Mouse (Mus musculus): ENCODE measurements at regions not wholly inside any gene's neighbourhood (a gene's known extent, or its start where the extent isn't known, plus 50 kb on each side); places are given as distances from the start of the nearest gene placed in this dataset.

DNA sequence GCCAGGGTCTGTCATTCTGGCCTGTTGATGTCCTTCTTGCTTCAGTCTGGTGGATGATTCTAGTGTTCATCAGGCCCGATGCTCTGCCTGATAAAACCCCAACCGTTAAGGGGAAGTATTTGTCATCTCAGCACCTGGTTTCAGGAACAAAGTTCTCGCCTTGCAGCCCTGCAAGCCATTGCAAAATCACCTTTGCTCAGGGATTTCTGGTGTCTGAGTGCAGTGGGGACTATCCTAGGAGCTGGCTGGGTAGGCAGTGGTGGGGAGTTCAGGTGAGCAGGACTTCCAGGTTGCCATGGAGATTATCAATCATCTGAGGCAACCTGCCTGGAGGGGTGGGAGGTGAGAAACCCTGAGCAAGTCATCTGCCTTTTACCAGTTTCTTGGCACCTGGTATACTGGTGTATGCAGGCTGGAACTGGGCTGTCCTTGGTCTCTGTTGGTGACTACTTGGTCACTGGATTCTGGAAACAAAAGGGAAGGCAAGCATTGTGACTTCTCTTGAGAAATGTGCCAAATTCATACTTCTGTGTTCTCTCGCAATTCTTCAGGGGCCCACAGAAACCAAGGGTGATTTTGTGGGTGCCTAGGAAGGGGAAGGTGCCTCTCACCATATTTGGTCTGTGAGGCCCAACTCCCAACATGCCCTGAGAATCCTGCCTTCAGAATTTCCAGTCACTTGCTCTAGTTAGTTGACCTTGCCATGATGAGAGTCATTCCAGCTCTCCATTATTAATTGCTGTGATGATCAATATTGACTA, 154.7 kb upstream of the Id2 start:
- no peak for ATAC-seq (ENCODE audit: insufficient number of reproducible peaks, low FRiP score, low TSS enrichment)

DNA sequence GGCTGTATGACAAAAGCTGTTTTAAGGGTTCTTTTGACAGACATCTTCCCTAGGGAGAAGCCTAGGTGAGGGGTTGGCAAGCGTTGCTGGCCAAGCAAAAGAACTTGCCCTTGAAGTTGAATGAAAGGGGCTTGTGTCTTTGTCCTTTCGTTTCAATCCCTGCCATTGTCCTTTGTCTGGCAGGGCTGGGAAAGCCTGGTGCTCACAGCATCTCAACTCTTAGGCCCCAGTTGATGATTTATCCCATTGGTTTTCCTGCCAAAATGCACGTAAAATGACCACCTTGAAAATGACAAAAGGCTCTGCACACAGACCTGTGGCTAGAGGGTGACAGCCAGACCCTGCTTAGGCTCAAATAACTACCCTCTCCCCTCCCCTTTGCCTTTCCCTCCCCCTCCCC, 153.9 kb upstream of the Id2 start:
- no peak for ATAC-seq (ENCODE audit: insufficient number of reproducible peaks, low FRiP score, low TSS enrichment)

DNA sequence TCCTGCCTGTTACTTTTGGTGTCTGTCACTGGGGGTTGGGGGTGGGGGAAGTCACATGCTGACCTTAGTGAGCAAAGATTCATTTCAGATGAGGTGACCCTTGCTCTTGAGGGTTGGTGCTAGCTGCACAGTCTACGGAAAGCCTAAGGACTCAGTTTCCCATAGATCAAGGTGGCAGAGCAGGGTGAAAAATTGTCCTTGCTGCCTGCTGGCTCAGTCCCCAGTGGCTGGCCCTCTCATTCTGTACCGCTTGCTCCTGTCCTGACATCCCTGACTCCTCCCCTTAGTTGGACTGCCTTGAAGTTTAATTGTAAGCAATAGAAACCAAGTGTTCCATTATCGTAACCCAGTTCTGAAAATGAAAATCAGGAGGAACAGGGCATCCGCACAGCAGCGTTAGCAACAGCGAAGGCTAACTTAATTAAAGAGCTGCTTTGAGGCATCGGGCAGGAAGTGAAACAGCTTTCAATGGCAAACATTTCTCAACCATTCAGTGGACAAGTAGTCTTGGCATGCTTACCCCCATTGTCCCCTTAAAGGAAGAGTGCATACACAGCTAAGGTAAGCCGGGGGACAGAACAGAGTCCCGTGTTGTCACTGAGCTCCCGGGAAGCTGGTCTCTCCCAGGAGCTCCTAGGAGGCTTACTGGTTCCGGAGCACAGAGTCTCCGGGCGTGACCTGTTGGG, 151.9 kb upstream of the Id2 start:
- no peak for ATAC-seq (ENCODE audit: insufficient number of reproducible peaks, low FRiP score, low TSS enrichment)

DNA sequence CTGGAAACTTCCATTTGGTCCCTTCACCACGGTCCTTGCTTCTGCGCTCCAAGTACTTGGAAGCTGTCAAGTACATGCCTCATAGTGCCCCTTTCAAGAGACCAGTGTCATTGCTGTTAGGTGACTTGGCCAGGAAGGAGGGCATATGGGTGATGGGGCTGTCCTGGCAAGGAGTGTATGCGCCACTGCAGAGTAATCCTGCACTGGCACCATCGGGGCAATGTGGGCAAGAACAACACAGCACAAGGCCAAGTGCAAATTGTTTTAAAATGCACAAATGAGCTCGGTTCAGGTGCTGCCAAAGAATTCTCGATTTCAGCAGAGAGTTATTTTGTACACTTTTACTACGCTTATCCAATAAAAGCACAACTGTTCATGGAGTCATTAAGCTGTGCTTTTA, 149.6 kb upstream of the Id2 start:
- ATAC-seq (ENCODE audit: insufficient number of reproducible peaks, low FRiP score, low TSS enrichment) = no peak

DNA sequence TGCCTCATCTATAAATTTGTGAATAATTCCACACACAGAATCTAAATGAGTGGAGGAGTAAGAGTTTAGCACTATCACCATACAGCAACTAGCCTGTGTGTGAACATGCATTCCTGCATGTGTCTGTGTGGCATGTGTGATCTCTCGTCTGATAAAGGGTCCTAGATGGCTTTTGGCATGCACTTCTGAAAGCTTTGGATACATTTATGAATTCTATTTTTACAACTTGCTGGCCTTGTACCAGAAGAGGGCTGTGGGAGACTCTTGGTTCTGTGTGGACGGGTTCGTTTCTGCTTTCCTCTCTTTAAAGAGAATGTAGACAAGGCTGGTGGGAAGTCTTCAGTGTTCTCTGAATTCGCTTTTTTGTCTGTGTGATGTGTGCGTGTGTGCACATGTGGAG, 148.7 kb upstream of the Id2 start:
- no peak for ATAC-seq (ENCODE audit: insufficient number of reproducible peaks, low FRiP score, low TSS enrichment)

DNA sequence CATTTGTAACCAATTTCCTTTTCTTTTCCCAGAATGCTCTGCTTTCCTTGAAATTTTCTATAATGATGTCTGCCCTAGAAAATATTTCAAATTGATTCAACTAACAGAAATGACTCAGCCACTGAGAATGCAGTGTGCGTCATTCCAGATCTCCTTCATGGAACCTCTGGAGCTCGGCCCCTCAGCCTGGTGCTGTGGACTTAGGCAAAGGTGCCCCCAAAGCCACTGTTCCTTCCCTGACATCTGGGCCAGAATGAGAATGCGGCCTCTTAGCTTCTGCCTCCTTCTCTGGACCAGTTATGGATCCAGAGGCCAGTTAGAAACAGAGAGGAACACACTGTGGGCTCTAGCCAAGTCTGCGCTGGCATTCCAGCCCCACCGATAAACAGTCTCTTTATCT, 148.3 kb upstream of the Id2 start:
- ATAC-seq (ENCODE audit: insufficient number of reproducible peaks, low FRiP score, low TSS enrichment) = no peak

DNA sequence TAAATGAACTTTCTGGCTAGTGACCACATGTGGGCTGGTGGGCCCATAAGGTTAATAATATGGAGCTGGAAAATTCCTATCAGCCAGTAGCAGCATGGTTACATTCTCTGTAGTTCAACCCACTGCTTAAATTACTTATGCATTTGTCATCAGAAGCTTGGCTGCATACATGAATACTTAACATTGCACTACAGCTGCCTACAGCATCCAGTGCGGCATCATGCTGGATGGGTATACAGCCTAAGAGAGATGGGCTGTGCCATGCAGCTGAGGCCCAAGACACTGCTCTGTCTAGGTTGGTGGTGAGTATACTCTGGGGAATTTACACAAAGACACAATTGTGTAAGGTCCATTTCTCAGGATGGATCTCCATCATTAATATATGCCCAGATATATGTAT, 147.7 kb upstream of the Id2 start:
- no peak for ATAC-seq (ENCODE audit: insufficient number of reproducible peaks, low FRiP score, low TSS enrichment)

DNA sequence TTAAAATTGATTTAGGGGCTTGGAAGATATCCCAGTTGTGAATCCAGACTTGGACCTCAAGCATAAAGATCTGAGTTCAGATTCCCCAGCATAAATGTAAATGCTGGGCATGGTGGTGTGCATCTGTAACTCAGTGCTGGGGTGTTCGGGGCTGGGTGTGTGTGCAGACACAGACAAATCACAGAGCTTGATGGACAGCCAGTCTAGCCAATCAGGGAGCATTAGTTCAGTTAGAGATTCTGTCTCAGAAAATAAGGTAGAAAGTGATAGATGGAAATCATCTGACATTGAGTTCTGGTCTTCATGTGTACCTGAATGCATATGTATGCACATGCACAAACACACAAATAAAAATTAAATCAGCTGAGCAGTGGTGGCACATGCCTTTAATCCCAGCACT, 147.0 kb upstream of the Id2 start:
- ATAC-seq (ENCODE audit: insufficient number of reproducible peaks, low FRiP score, low TSS enrichment) = no peak

DNA sequence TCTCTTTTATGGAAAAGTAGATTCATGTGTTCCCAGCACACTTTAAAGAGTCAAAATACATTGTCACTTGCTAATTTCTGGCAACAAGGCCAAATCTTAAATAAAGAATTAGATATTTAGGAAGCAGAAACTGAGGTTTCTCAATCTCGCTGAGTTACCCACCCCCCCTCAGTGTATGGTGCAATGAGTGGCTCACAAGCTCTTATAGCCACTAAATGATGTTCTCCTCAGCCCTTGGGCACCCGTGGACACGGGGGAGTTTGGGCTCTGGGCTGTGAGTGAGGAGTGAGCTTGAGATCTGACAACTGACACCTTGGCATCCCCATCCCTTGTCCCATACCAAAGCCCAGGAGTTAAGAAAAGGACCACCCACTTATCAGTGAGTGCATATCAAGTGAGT, 145.4 kb upstream of the Id2 start:
- ATAC-seq (ENCODE audit: insufficient number of reproducible peaks, low FRiP score, low TSS enrichment) = no peak

DNA sequence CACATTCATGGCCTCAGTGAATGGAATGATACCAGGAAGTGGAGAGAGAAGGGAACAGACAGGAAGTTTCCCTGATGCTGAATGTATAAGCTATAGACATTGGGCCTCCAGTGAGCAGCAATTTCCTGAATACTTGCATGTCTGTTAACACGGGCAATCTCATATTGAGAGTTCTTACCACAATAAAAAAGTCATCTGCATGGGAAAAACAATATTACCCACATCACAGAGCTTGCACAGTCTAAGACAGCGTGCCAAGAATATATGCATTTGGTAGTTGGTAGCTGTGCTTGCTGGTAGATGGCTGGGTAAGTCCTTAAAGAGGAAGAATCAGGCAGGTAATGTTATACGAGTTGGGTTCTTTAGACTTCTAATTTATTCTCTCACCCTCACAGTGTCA, 144.7 kb upstream of the Id2 start:
- ATAC-seq (ENCODE audit: insufficient number of reproducible peaks, low FRiP score, low TSS enrichment) = no peak

DNA sequence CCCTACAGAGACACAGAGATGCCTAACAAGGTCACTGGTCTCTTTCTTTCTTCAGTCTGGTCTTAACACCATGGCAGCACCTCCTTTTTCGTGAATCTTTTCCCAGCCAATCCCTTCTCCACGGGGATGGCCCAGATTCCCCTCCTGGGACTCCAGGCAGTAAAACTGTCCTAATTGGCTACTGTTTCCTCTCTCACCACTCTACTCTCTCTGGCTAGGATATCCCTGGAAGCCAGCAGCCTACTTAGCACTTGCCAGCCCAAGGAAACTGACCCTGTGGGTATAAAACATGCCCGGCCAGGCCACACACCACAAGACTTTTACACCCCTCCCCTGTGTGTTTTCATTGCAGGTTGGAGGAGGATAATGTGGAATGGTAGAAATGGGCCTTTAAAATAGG, 143.9 kb upstream of the Id2 start:
- ATAC-seq (ENCODE audit: insufficient number of reproducible peaks, low FRiP score, low TSS enrichment) = peak; percentile 62; the same call in 1 of the 2 replicates

DNA sequence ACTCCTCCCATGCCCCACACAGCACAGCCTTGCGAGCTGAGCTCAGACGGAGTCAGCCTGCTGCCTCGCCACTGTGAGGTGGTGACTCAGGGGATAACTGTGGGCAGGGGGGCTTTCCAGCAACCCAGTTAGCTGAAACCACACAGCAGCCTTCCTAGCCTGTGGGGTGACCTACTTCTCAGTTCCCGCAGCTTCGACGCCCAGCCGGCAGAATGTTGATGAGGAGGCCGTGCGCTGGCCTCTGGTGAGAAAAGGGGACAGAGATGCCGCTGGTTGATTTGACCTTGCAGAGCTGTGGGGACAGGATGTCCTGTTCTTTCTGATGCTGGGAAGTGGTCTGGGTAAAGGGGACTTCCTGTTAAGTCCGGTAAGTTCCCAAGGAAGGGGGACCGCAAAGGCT, 143.2 kb upstream of the Id2 start:
- peak; percentile 54; the same call in 1 of the 2 replicates for ATAC-seq (ENCODE audit: insufficient number of reproducible peaks, low FRiP score, low TSS enrichment)

DNA sequence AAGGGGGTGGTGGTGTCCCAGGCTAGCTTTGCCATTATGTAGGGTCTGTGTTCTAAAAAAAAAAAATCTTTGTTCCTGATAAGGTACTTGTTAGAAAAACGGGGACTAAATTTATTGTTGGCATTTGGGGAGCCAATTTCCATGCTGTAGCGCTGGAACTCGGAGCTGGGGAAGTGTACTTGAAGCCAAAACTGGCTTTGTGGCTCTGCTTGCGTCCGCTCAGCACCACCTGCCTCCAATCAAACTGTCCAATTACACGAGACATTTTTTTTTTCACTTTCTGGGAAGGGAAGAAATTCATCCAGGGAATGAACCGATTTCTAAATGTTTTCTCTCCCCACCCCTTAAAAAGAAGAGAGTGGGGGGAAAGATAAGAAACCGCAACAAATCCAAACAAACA, 138.1 kb upstream of the Id2 start:
- ATAC-seq (ENCODE audit: insufficient number of reproducible peaks, low FRiP score, low TSS enrichment) = no peak

DNA sequence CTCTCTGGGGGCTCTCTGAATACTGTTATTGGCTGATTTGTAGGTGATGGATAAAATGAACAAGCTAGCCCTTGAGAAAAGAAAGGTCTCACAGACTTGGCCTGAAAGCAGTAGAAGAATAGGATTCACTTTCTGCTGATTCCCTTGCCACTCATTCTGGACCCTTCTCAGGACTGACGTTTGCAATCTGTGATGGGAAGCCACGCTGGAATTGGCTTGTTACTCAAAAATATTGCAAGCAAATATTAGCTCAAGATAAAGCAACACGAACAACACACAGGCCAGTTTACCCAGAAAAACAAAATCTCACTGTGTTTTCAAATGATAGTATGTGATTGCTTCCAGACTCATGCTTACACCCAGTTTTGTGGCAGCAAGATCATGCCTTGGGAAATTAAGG, 137.7 kb upstream of the Id2 start:
- no peak for ATAC-seq (ENCODE audit: insufficient number of reproducible peaks, low FRiP score, low TSS enrichment)

DNA sequence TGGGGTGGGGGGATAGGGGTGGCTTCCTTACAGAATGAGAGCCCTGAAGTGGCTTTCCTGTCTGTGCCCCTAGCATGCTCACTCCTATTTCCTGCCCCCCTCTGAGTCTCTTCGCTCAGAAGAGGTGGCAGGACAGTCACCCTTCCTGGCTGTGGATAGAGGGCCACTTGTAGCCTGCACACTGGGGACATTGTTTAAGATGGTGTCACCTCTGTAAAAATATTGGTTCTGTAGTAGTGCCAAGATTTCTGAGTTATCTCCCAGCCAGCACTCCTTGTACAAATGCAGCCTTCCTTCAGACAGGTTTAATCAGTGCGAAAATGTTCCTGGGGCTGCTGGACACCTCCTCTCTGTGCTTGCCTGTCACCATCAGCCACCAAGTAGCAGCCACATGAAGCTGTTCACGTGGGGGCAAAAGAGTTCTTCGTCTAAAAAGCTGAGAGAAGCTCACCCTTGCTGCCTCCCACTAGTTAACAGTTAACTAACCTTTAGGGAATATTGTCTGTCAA, 136.1 kb upstream of the Id2 start:
- no peak for ATAC-seq (ENCODE audit: insufficient number of reproducible peaks, low FRiP score, low TSS enrichment)

DNA sequence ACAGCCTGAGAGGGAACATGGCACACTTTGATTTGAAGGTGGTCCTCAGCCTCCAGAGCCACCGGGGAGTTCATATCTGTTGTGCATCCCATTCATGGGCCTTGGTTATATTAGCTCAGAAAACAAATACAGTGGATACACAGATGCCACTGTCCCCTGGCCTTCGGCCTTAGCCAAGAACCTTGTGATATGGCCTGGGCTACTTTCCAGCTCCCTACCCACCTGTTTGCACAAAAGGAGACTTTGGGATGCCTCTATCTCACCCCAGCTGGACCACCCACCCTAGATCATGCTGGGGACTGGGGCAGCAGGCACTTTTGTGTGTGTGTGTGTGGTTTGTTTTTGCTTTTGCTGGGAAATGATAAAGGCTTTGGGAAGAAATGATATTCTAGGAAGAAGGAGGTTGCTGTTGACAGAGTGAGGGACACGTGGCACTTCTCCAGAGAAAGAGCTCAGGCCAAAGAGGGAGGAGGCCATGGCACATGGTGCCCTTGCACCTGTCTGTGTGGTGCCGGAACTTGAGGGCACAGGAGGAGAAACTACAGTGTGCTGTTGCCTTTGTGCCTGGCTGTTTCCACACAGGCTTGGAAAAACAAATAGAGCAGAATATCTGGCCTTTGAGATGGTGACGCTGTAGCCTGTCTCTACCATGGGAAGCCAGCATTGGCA, 135.6 kb upstream of the Id2 start:
- ATAC-seq (ENCODE audit: insufficient number of reproducible peaks, low FRiP score, low TSS enrichment) = no peak

DNA sequence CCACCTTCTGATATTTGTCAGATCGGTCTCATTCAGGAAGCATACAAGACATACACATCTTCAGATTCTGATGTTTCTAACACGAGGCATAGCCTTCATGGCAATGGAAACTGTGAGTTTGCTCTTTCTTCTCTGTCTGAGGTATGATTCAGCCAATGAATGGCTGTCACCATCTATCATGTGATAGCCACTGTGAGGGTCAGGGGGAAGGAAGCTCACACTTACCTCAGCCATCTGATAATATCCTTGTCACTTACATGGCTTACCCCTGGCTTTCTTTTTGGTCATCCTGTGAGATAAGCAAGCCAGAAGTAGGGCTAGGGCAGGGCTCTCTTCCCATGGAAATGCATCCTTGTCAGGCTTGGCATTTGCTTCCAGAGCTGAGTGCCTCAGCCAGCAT, 131.8 kb upstream of the Id2 start:
- no peak for ATAC-seq (ENCODE audit: insufficient number of reproducible peaks, low FRiP score, low TSS enrichment)

DNA sequence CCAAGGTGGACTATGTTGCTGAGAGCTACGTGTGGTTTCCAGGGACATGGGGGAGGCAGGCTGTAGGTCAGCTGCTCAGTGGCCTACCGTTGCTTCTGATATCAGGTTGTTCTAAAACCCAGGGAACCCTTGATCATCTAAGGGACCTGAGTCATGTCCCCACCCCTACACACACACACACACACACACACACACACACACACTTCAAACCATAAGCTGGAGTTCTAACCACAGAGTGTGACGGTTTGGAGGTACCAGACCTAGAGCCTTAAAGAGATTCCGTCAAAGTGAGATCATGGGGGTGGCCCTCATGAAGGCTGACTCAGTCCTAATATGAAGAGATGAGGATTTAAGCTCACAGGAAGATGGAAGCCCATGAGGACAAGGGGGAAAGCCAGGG, 130.8 kb upstream of the Id2 start:
- ATAC-seq (ENCODE audit: insufficient number of reproducible peaks, low FRiP score, low TSS enrichment) = no peak

DNA sequence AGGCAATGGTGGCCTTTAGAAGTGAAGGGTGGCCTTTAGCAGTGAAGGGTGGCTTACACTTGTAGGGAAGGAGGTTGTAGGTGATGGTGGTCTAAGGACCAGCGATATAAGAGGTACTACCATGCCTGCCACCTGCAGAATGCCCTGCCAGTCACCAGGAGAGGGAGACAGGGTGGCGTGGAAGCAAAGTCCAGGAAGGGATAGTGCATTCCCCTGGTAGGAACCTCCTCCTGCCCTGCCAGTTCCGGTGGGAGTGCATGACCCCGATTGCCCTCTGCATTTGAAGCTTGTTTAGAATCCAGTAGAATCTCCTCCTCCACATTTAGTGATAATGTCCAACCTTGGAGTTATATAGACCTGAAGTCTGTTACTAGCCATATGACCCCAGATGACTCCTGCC, 127.7 kb upstream of the Id2 start:
- ATAC-seq (ENCODE audit: insufficient number of reproducible peaks, low FRiP score, low TSS enrichment) = no peak

DNA sequence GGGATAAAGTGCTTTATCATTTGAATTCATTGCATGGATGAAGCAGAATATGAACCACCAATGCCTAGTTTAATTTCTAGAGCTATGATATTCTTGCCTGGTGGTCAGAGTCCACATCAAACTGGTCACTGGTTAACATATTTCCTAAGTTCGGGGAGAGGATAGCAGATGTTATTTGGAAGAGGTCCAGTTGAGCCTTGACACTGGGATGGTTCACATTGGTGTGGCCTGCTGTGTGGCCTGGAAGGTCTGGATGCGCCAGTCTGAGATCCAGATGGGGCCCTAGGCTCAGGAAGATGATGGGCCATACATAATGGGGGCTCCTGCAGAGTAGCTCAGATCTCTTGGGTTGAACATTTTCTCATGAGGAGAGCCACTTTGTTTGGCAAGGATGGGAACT, 127.3 kb upstream of the Id2 start:
- no peak for ATAC-seq (ENCODE audit: insufficient number of reproducible peaks, low FRiP score, low TSS enrichment)

DNA sequence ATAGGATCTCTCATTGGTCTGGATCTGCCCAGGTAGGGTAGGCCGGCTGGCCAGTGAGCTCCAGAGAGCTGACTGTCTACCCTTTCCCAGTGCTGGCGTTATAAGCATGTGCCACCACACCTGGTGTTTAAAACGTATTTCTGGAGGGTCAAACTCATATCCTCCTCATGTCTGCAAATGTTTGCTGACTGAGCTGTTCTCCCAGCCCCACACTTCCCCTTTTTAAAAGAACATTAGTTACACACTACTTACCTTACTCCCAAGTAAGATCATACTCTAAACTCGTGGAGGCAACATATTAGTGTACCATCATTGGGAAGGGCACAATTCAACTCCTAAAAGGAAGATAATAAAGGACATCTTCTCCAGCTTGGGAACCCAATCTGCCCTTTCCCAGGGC, 126.6 kb upstream of the Id2 start:
- no peak for ATAC-seq (ENCODE audit: insufficient number of reproducible peaks, low FRiP score, low TSS enrichment)

DNA sequence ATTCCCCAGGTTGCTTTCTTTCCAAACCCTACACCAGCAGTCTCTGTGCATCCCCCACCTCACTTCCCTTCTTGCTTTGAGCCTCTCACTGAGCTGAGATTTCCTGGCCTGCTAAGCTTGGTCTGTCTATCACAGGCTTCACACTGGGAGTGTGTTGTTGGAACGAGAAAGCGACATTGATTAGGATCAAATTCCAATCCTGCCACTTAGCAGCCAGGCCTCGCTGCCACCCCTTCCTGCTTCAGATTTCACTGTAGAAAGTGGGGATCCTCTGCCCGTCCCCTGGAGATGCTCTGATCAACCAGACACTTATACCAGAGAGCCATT, 123.8 kb upstream of the Id2 start:
- ATAC-seq (ENCODE audit: insufficient number of reproducible peaks, low FRiP score, low TSS enrichment) = no peak

All from cerebellum, adult (tissue).